Mouse (Mus musculus) forebrain, embryonic 13.5 days (tissue): Measurements from ENCODE around the gene Pym1. TPM values are rescaled to one million over a fixed set of nuclear protein-coding genes. Genes with fewer than 3 reads are reported as not detected.

ENCODE experiments used
- polyA plus RNA-seq: library from polyadenylated mRNA; unstranded; fragments of >200 nt; fragmentation: Nextera tagmentation; extraction: Ambion mirVana; gene quantifications from 2 replicates; pipeline ENCODE4 v1.2.1, GENCODE M21; 2015

The Pym1 gene
- polyA plus RNA-seq, 1 experiment from 2014 or later: 49.6 TPM

Other genes starting within 250 kb of the Pym1 start
- 4.1 TPM in 2 replicates for gene Myl6b, start 249.2 kb upstream of the Pym1 start, polyA plus RNA-seq
- gene Esyt1, start 222.0 kb upstream of the Pym1 start, polyA plus RNA-seq: 7.0 and 7.7 TPM in 2 replicates
- 18.3 and 19.4 TPM in 2 replicates for gene Zc3h10, start 200.1 kb upstream of the Pym1 start, polyA plus RNA-seq
- gene Rpl41, start 198.6 kb upstream of the Pym1 start, polyA plus RNA-seq: 2,951 and 3,131 TPM in 2 replicates
- 173 and 186 TPM in 2 replicates for gene Pa2g4, start 181.9 kb upstream of the Pym1 start, polyA plus RNA-seq
- gene Erbb3, start 158.2 kb upstream of the Pym1 start, polyA plus RNA-seq: 0.12 and 0.28 TPM in 2 replicates
- gene Rps26, start 121.1 kb upstream of the Pym1 start, polyA plus RNA-seq: 531 and 638 TPM in 2 replicates
- gene Ikzf4, start 101.9 kb upstream of the Pym1 start, polyA plus RNA-seq: 7.3 and 8.1 TPM in 2 replicates
- gene Suox, start 73.8 kb upstream of the Pym1 start, polyA plus RNA-seq: 9.3 and 10.8 TPM in 2 replicates
- gene Rab5b, start 51.6 kb upstream of the Pym1 start, polyA plus RNA-seq: 88.3 and 93.1 TPM in 2 replicates
- gene Pmel, start 43.7 kb upstream of the Pym1 start, polyA plus RNA-seq: 0.17 and 0.21 TPM in 2 replicates
- 69.9 and 73.7 TPM in 2 replicates for gene Cdk2, start 42.9 kb upstream of the Pym1 start, polyA plus RNA-seq
- 3.0 and 3.6 TPM in 2 replicates for gene Dgka, start 3.0 kb upstream of the Pym1 start, polyA plus RNA-seq
- 0.35 and 0.38 TPM in 2 replicates for gene Mmp19, start 43.0 kb downstream of the Pym1 start, polyA plus RNA-seq
- gene Dnajc14, start 56.2 kb downstream of the Pym1 start, polyA plus RNA-seq: 52.2 and 55.9 TPM in 2 replicates
- 14.9 and 16.3 TPM in 2 replicates for gene Tmem198b, start 56.5 kb downstream of the Pym1 start, polyA plus RNA-seq
- gene Sarnp, start 69.4 kb downstream of the Pym1 start, polyA plus RNA-seq: 244 and 278 TPM in 2 replicates
- 46.5 and 51.1 TPM in 2 replicates for gene Ormdl2, start 73.8 kb downstream of the Pym1 start, polyA plus RNA-seq
- 8.9 and 9.0 TPM in 2 replicates for gene Gdf11, start 143.8 kb downstream of the Pym1 start, polyA plus RNA-seq
- 127 and 130 TPM in 2 replicates for gene Cd63, start 153.1 kb downstream of the Pym1 start, polyA plus RNA-seq
- gene Rdh5, start 175.0 kb downstream of the Pym1 start, polyA plus RNA-seq: 10.7 and 16.0 TPM in 2 replicates
- gene Bloc1s1, start 176.1 kb downstream of the Pym1 start, polyA plus RNA-seq: 241 and 243 TPM in 2 replicates
- gene Itga7, start 185.9 kb downstream of the Pym1 start, polyA plus RNA-seq: 0.63 and 0.83 TPM in 2 replicates
- not detected in 2 replicates for gene Mettl7b, start 213.1 kb downstream of the Pym1 start, polyA plus RNA-seq
- not detected in 2 replicates for gene Olfr9, start 241.5 kb downstream of the Pym1 start, polyA plus RNA-seq